Mouse (Mus musculus): Measurements from ENCODE around the gene Snrpd3. TPM values are rescaled to one million over a fixed set of nuclear protein-coding genes. Genes with fewer than 3 reads are reported as not detected.
"Not testable (repeated sequence)": the region's sequence is repeated elsewhere in the genome, so short reads cannot be mapped to it uniquely, and the experiment has no call there.

The Snrpd3 gene
- total and polyA plus RNA-seq, 2 experiments = 12.5 to 26.6 TPM

GRCm38 (mm10) chr10:75501641-75502040, 15.7 kb upstream of the Snrpd3 start:
- no peaks in the 10 kb centered on the region for H3K27me3 ChIP-seq (ENCODE audit: control insufficient read depth, insufficient read depth, low read length)
- DNase-seq (ENCODE audit: extremely low read depth, low read depth, low spot score) = peak; percentile 99
- H3K4me3 ChIP-seq (ENCODE audit: insufficient read depth, low read depth, low read length) = no peak overlapping the region
- H3K36me3 ChIP-seq (ENCODE audit: control insufficient read depth, insufficient read depth, low read length) = peaks cover 5% of the 10 kb centered on the region
- H3K4me1 ChIP-seq (ENCODE audit: control insufficient read depth, insufficient read depth, low read length) = peaks cover 27% of the 10 kb centered on the region
- TF ChIP-seq CTCF (IDR thresholded peaks at IDR 0.05; ENCODE audit: low read depth, low read length) (no peak), POLR2A (IDR thresholded peaks at IDR 0.05; ENCODE audit: extremely low read depth, insufficient read depth, low read length) (no peak)
- H3K9ac ChIP-seq (ENCODE audit: low read depth, low read length) = no peak overlapping the region
- peak overlapping the region; percentile 96 for H3K27ac ChIP-seq (replicated peaks; ENCODE audit: insufficient read depth, low read depth, low read length)
- no peaks in the 10 kb centered on the region for H3K79me2 ChIP-seq (ENCODE audit: control insufficient read depth, insufficient read depth, low read length)
- WGBS = 21% methylated on average over 1 of the region's 1 CpGs

GRCm38 (mm10) chr10:75503692-75504091, 13.7 kb upstream of the Snrpd3 start:
- Histone ChIP-seq H3K27me3 (ENCODE audit: control insufficient read depth, insufficient read depth, low read length) (no peaks in the 10 kb centered on the region), H3K4me3 (ENCODE audit: insufficient read depth, low read depth, low read length) (no peak overlapping the region), H3K9ac (ENCODE audit: low read depth, low read length) (no peak overlapping the region), H3K79me2 (ENCODE audit: control insufficient read depth, insufficient read depth, low read length) (no peaks in the 10 kb centered on the region), H3K36me3 (ENCODE audit: control insufficient read depth, insufficient read depth, low read length) (peaks cover 24% of the 10 kb centered on the region), H3K27ac (replicated peaks; ENCODE audit: insufficient read depth, low read depth, low read length) (peak overlapping the region; percentile 98), H3K4me1 (ENCODE audit: control insufficient read depth, insufficient read depth, low read length) (peaks cover 30% of the 10 kb centered on the region)
- DNase-seq (ENCODE audit: extremely low read depth, low read depth, low spot score) = no peak
- TF ChIP-seq CTCF (IDR thresholded peaks at IDR 0.05; ENCODE audit: low read depth, low read length) (no peak), POLR2A (IDR thresholded peaks at IDR 0.05; ENCODE audit: extremely low read depth, insufficient read depth, low read length) (no peak)
- 26% methylated on average over 7 of the region's 7 CpGs for WGBS

GRCm38 (mm10) chr10:75504234-75505129, 12.9 kb upstream of the Snrpd3 start:
- TF ChIP-seq CTCF (IDR thresholded peaks at IDR 0.05; ENCODE audit: low read depth, low read length) (no peak), POLR2A (IDR thresholded peaks at IDR 0.05; ENCODE audit: extremely low read depth, insufficient read depth, low read length) (no peak)
- Histone ChIP-seq H3K9ac (ENCODE audit: low read depth, low read length) (peak overlapping the region; percentile 29), H3K36me3 (ENCODE audit: control insufficient read depth, insufficient read depth, low read length) (peaks cover 32% of the 10 kb centered on the region), H3K79me2 (ENCODE audit: control insufficient read depth, insufficient read depth, low read length) (no peaks in the 10 kb centered on the region), H3K4me1 (ENCODE audit: control insufficient read depth, insufficient read depth, low read length) (peaks cover 29% of the 10 kb centered on the region), H3K4me3 (ENCODE audit: insufficient read depth, low read depth, low read length) (no peak overlapping the region), H3K27me3 (ENCODE audit: control insufficient read depth, insufficient read depth, low read length) (no peaks in the 10 kb centered on the region), H3K27ac (replicated peaks; ENCODE audit: insufficient read depth, low read depth, low read length) (peak overlapping the region; percentile 98)
- DNase-seq (ENCODE audit: extremely low read depth, low read depth, low spot score) = peak; percentile 99
- 20% methylated on average over 8 of the region's 8 CpGs for WGBS

- Histone ChIP-seq H3K27ac (replicated peaks; ENCODE audit: insufficient read depth, low read depth, low read length) (peak overlapping the region; percentile 98), H3K27me3 (ENCODE audit: control insufficient read depth, insufficient read depth, low read length) (no peaks in the 10 kb centered on the region), H3K4me1 (ENCODE audit: control insufficient read depth, insufficient read depth, low read length) (peaks cover 31% of the 10 kb centered on the region), H3K4me3 (ENCODE audit: insufficient read depth, low read depth, low read length) (no peak overlapping the region), H3K79me2 (ENCODE audit: control insufficient read depth, insufficient read depth, low read length) (no peaks in the 10 kb centered on the region), H3K9ac (ENCODE audit: low read depth, low read length) (peak overlapping the region; percentile 29), H3K36me3 (ENCODE audit: control insufficient read depth, insufficient read depth, low read length) (peaks cover 38% of the 10 kb centered on the region)
- DNase-seq (ENCODE audit: extremely low read depth, low read depth, low spot score) = peak; percentile 98
- WGBS = 15% methylated on average over 3 of the region's 3 CpGs
- TF ChIP-seq POLR2A (IDR thresholded peaks at IDR 0.05; ENCODE audit: extremely low read depth, insufficient read depth, low read length) (no peak), CTCF (IDR thresholded peaks at IDR 0.05; ENCODE audit: low read depth, low read length) (no peak)
These were observed 12.2 kb upstream of the Snrpd3 start for GRCm38 (mm10) chr10:75505130-75505495.

GRCm38 (mm10) chr10:75505928-75506327, 11.4 kb upstream of the Snrpd3 start:
- H3K36me3 ChIP-seq (ENCODE audit: control insufficient read depth, insufficient read depth, low read length) = peaks cover 43% of the 10 kb centered on the region
- 91% methylated on average over 3 of the region's 3 CpGs for WGBS
- H3K4me3 ChIP-seq (ENCODE audit: insufficient read depth, low read depth, low read length); DNase-seq (ENCODE audit: extremely low read depth, low read depth, low spot score); H3K27me3 ChIP-seq (ENCODE audit: control insufficient read depth, insufficient read depth, low read length); H3K79me2 ChIP-seq (ENCODE audit: control insufficient read depth, insufficient read depth, low read length): not testable (repeated sequence)
- 0 out of 2 replicates have a peak overlapping the region, but pooled peaks have one; percentile 20 for H3K9ac ChIP-seq (ENCODE audit: low read depth, low read length)
- peak overlapping the region; percentile 98 for H3K27ac ChIP-seq (replicated peaks; ENCODE audit: insufficient read depth, low read depth, low read length)
- peaks cover 31% of the 10 kb centered on the region for H3K4me1 ChIP-seq (ENCODE audit: control insufficient read depth, insufficient read depth, low read length)

- TF ChIP-seq CTCF (IDR thresholded peaks at IDR 0.05; ENCODE audit: low read depth, low read length) (no peak), POLR2A (IDR thresholded peaks at IDR 0.05; ENCODE audit: extremely low read depth, insufficient read depth, low read length) (no peak)
These were observed 6.9 kb upstream of the Snrpd3 start for GRCm38 (mm10) chr10:75510446-75510845.

More at GRCm38 (mm10) chr10:75510446-75510845, 6.9 kb upstream of the Snrpd3 start:
- peaks cover 47% of the 10 kb centered on the region for H3K4me1 ChIP-seq (ENCODE audit: control insufficient read depth, insufficient read depth, low read length)
- WGBS = 38% methylated on average over 7 of the region's 7 CpGs
- peak overlapping the region; percentile 100 for H3K27ac ChIP-seq (replicated peaks; ENCODE audit: insufficient read depth, low read depth, low read length)
- H3K27me3 ChIP-seq (ENCODE audit: control insufficient read depth, insufficient read depth, low read length) = no peaks in the 10 kb centered on the region
- H3K79me2 ChIP-seq (ENCODE audit: control insufficient read depth, insufficient read depth, low read length) = peaks cover 7% of the 10 kb centered on the region; the same call in 1 of the 2 replicates
- DNase-seq (ENCODE audit: extremely low read depth, low read depth, low spot score) = peak; percentile 91
- no peak overlapping the region for H3K4me3 ChIP-seq (ENCODE audit: insufficient read depth, low read depth, low read length)
- H3K9ac ChIP-seq (ENCODE audit: low read depth, low read length) = peak overlapping the region; percentile 43
- H3K36me3 ChIP-seq (ENCODE audit: control insufficient read depth, insufficient read depth, low read length) = peaks cover 50% of the 10 kb centered on the region

All from liver, adult 2 months (tissue).